Mouse (Mus musculus): ENCODE measurements around the gene Itga7.

DNA sequence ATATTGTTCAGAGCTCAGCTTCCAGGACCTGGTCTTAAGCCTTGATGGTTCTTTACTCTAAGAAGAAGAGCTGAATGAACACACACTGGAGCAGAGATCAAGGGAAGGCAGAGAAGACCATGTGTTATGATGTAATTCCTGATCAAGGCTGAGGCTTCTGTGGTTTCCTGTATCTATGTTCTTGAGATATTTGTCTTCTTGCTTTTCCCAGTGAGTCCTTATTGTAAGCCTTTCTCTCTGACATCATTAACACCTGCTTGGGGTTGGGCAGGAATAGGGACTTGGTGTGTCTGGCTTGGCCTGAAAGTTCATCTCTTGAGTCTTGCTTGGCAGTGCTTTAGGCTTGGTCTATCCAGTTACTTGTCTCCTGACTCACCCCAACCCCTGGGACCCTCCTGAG, 57.4 kb downstream of the Itga7 start:
- TF ChIP-seq CTCF (conservative IDR thresholded peaks at IDR 0.05; ENCODE audit: low read length) = no peak
- TF ChIP-seq NANOG (IDR thresholded peaks at IDR 0.05; ENCODE audit: borderline replicate concordance, low read length) = no peak
